Mouse (Mus musculus): ENCODE data around the gene Adamts20. TPM values are rescaled to one million over a fixed set of nuclear protein-coding genes. Genes with fewer than 3 reads are reported as not detected.
A peak's percentile ranks its signal among the peaks of the same experiment; 100 is the strongest.

The Adamts20 gene
- polyA plus RNA-seq, 1 experiment from 2014 or later, result 2.2 TPM

- 70% methylated on average over 7 of the region's 7 CpGs for WGBS
Observed at GRCm38 (mm10) chr15:94477287-94477686, 12.1 kb upstream of the Adamts20 start.

DNA sequence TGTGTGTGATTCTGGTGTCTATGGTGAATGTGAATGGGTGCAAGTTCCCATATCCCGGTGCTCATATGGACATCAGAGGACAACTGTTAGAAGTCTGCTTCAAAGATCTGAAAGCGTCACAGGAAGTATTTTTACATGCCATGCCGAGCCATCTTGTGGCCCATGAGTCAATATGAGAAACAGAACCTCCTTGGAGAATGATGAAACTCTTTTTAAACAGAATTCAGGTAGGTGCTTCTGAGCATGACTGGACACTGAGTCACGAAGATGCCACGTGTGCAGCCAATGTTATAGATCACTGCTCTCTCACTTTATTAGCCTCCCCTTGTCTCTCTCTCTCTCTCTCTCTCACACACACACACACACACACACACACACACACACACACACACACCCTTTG lies 10.8 kb upstream of the Adamts20 start:
- no peak overlapping the region for H3K27ac ChIP-seq
- H3K4me3 ChIP-seq, result no peak overlapping the region
- WGBS, result 70% methylated on average over 5 of the region's 5 CpGs
- H3K9ac ChIP-seq, result no peak overlapping the region
- no peaks in the 10 kb centered on the region for H3K4me1 ChIP-seq
- no peak overlapping the region for H3K4me2 ChIP-seq
- no peak for ATAC-seq (ENCODE audit: borderline replicate concordance, extremely low read depth, low FRiP score, low TSS enrichment)
- no peaks in the 10 kb centered on the region for H3K36me3 ChIP-seq
- H3K9me3 ChIP-seq, result no peaks in the 10 kb centered on the region
- H3K27me3 ChIP-seq, result no peaks in the 10 kb centered on the region

More at GRCm38 (mm10) chr15:94477287-94477686, 12.1 kb upstream of the Adamts20 start:
- ATAC-seq (ENCODE audit: borderline replicate concordance, extremely low read depth, low FRiP score, low TSS enrichment), result no peak
- Histone ChIP-seq H3K4me1 (no peaks in the 10 kb centered on the region), H3K9ac (no peak overlapping the region), H3K27me3 (no peaks in the 10 kb centered on the region), H3K36me3 (no peaks in the 10 kb centered on the region), H3K27ac (no peak overlapping the region), H3K4me3 (no peak overlapping the region), H3K9me3 (no peaks in the 10 kb centered on the region), H3K4me2 (no peak overlapping the region)

DNA sequence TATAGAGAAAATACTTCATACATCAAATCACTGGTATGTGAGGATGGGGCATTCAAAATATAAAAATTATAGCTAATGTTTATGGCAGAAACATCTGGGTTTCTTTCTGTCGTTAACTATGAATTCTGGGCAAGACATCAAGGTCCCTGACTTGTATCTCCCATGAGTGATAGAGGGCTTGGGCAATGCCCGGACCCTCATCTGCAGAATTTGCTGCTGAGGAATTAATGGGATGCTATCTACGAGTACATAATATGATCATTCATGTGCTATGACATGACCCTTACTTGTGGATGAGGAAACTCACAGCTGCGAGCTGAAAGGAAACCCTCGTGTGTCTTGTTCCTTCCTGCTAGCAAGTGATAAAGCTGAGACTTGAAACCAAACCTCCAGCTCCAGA lies 5.1 kb upstream of the Adamts20 start:
- Histone ChIP-seq H3K4me1 (no peaks in the 10 kb centered on the region), H3K4me3 (no peak overlapping the region), H3K27me3 (no peaks in the 10 kb centered on the region), H3K27ac (no peak overlapping the region), H3K36me3 (no peaks in the 10 kb centered on the region), H3K9ac (no peak overlapping the region), H3K9me3 (no peaks in the 10 kb centered on the region), H3K4me2 (no peak overlapping the region)
- ATAC-seq (ENCODE audit: borderline replicate concordance, extremely low read depth, low FRiP score, low TSS enrichment), result peak; percentile 55; the same call in 1 of the 2 replicates
- WGBS, result 36% methylated on average over 5 of the region's 5 CpGs

DNA sequence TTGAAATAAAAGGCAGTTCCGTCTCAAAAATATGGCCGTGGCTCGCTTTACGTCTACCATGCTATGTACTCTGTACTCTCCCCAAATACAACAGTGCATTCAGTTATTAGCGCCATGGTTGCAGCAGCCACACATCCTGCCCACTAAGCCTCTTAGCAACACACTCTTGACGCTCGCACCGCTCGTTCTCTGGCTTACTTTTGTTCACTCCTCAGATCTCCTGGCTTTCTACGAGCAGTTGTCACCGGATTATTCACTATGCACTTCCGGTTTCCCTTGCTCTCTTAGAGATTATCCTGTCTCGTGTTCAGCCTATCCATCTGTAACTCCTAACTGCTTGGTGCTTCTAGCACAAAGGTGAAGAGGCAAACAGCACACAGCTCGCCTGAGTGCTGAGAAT lies 337 bp downstream of the Adamts20 start:
- WGBS, result 60% methylated on average over 14 of the region's 14 CpGs
- Histone ChIP-seq H3K4me3 (no peak overlapping the region), H3K9ac (no peak overlapping the region), H3K36me3 (no peaks in the 10 kb centered on the region), H3K27me3 (no peaks in the 10 kb centered on the region), H3K4me1 (no peaks in the 10 kb centered on the region), H3K27ac (no peak overlapping the region), H3K9me3 (no peaks in the 10 kb centered on the region), H3K4me2 (0 out of 2 replicates have a peak overlapping the region, but pooled peaks have one; percentile 1)
- ATAC-seq (ENCODE audit: borderline replicate concordance, extremely low read depth, low FRiP score, low TSS enrichment), result no peak

GRCm38 (mm10) chr15:94463251-94463650 lies 2.0 kb downstream of the Adamts20 start:
- H3K4me3 ChIP-seq, result no peak overlapping the region
- ATAC-seq (ENCODE audit: borderline replicate concordance, extremely low read depth, low FRiP score, low TSS enrichment), result no peak
- 66% methylated on average over 3 of the region's 3 CpGs for WGBS

DNA sequence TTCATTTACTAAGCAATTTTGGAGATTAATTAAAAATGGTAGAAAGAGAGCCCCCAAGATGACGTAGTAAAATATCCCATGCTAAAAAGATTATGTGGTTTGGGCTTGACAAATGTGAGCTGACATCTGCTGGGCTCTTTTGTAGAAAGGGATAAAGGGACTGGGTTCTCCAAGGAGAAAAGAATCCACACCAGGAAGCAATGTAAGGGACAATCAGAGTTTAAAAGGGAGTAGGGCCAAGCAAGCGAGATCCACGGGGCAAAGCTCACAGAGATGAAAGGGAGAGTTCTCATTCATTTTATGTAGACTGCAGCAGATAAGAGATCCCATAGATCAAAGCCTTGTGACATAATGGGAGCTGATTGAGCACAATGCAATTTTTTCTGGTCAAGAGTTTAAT lies 3.0 kb downstream of the Adamts20 start:
- no peaks in the 10 kb centered on the region for H3K4me1 ChIP-seq
- 30% methylated on average over 3 of the region's 3 CpGs for WGBS
- no peaks in the 10 kb centered on the region for H3K27me3 ChIP-seq
- H3K36me3 ChIP-seq, result no peaks in the 10 kb centered on the region
- no peak overlapping the region for H3K9ac ChIP-seq
- H3K27ac ChIP-seq, result no peak overlapping the region
- H3K4me3 ChIP-seq, result no peak overlapping the region
- H3K9me3 ChIP-seq, result no peaks in the 10 kb centered on the region
- no peak overlapping the region for H3K4me2 ChIP-seq
- ATAC-seq (ENCODE audit: borderline replicate concordance, extremely low read depth, low FRiP score, low TSS enrichment), result no peak

More at GRCm38 (mm10) chr15:94463251-94463650, 2.0 kb downstream of the Adamts20 start:
- Histone ChIP-seq H3K4me1 (no peaks in the 10 kb centered on the region), H3K9ac (no peak overlapping the region), H3K27me3 (no peaks in the 10 kb centered on the region), H3K9me3 (no peaks in the 10 kb centered on the region), H3K27ac (no peak overlapping the region), H3K4me2 (no peak overlapping the region), H3K36me3 (no peaks in the 10 kb centered on the region)

GRCm38 (mm10) chr15:94461166-94461565 lies 4.1 kb downstream of the Adamts20 start:
- Histone ChIP-seq H3K27ac (no peak overlapping the region), H3K27me3 (no peaks in the 10 kb centered on the region), H3K4me3 (no peak overlapping the region), H3K4me2 (no peak overlapping the region), H3K4me1 (no peaks in the 10 kb centered on the region), H3K9me3 (no peaks in the 10 kb centered on the region), H3K36me3 (no peaks in the 10 kb centered on the region), H3K9ac (no peak overlapping the region)
- ATAC-seq (ENCODE audit: borderline replicate concordance, extremely low read depth, low FRiP score, low TSS enrichment), result no peak
- WGBS, result 34% methylated on average over 9 of the region's 9 CpGs

DNA sequence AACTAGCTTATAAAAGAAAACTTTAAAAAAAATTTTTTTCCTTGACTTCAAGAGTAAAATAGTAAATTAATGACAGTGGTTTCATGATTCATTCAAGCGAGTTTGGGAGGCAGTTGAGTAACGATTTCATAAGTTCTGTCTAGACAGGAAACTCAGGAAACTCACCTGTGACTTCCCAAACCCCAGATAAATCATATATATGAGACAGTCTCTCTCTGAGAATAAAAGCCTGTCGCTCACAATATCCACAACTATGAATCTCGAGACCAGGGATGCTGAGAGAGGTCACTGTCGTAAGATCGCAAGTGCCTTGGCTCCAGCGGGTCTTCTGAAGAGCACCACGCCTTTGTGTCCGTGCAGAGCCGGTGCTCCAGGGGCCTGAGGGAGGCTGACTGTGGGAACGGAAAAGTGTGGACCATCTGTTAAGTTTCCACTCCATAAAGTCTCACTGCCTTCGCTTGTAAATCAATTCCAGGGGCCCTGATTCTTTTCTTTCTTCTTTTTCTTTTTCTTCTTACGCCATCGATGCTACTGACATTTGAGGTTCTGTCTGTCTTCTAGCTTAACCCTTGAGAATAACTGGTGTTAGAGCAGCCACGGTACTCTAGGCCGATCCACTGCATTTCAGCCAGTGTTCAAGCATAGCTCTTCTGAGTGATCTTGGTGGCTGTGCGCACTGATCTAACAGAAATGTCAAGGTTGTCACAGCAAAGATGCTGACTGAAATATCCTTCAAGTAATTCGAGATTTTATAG lies 7.4 kb downstream of the Adamts20 start:
- H3K4me1 ChIP-seq, result no peaks in the 10 kb centered on the region
- WGBS, result 73% methylated on average over 18 of the region's 18 CpGs

GRCm38 (mm10) chr15:94452848-94453247 lies 12.4 kb downstream of the Adamts20 start:
- no peaks in the 10 kb centered on the region for H3K36me3 ChIP-seq
- no peaks in the 10 kb centered on the region for H3K4me1 ChIP-seq
- H3K4me2 ChIP-seq, result no peak overlapping the region
- no peaks in the 10 kb centered on the region for H3K9me3 ChIP-seq
- no peak overlapping the region for H3K27ac ChIP-seq
- H3K27me3 ChIP-seq, result no peaks in the 10 kb centered on the region
- H3K9ac ChIP-seq, result no peak overlapping the region
- WGBS, result 61% methylated on average over 5 of the region's 5 CpGs
- no peak overlapping the region for H3K4me3 ChIP-seq
- no peak for ATAC-seq (ENCODE audit: borderline replicate concordance, extremely low read depth, low FRiP score, low TSS enrichment)

More for the DNA sequence above, 7.4 kb downstream of the Adamts20 start:
- H3K27me3 ChIP-seq, result no peaks in the 10 kb centered on the region
- H3K9ac ChIP-seq, result no peak overlapping the region
- no peak overlapping the region for H3K27ac ChIP-seq
- H3K4me2 ChIP-seq, result no peak overlapping the region
- no peak overlapping the region for H3K4me3 ChIP-seq
- H3K36me3 ChIP-seq, result no peaks in the 10 kb centered on the region
- no peak for ATAC-seq (ENCODE audit: borderline replicate concordance, extremely low read depth, low FRiP score, low TSS enrichment)
- H3K9me3 ChIP-seq, result no peaks in the 10 kb centered on the region

- H3K4me3 ChIP-seq, result no peak overlapping the region
- H3K9me3 ChIP-seq, result no peaks in the 10 kb centered on the region
- H3K4me2 ChIP-seq, result no peak overlapping the region
- no peak overlapping the region for H3K9ac ChIP-seq
- H3K27ac ChIP-seq, result no peak overlapping the region
- no peaks in the 10 kb centered on the region for H3K36me3 ChIP-seq
- 84% methylated on average over 8 of the region's 8 CpGs for WGBS
- no peak for ATAC-seq (ENCODE audit: borderline replicate concordance, extremely low read depth, low FRiP score, low TSS enrichment)
- no peaks in the 10 kb centered on the region for H3K27me3 ChIP-seq
- no peaks in the 10 kb centered on the region for H3K4me1 ChIP-seq
Observed at GRCm38 (mm10) chr15:94451600-94451999, 13.6 kb downstream of the Adamts20 start.

GRCm38 (mm10) chr15:94444437-94445136 lies 20.6 kb downstream of the Adamts20 start:
- H3K4me2 ChIP-seq, result no peak overlapping the region
- H3K27me3 ChIP-seq, result no peaks in the 10 kb centered on the region
- H3K4me3 ChIP-seq, result no peak overlapping the region
- H3K36me3 ChIP-seq, result no peaks in the 10 kb centered on the region
- no peak overlapping the region for H3K9ac ChIP-seq
- H3K9me3 ChIP-seq, result no peaks in the 10 kb centered on the region
- peak; percentile 76; the same call in 1 of the 2 replicates for ATAC-seq (ENCODE audit: borderline replicate concordance, extremely low read depth, low FRiP score, low TSS enrichment)
- peak overlapping the region; percentile 80 for H3K27ac ChIP-seq
- 21% methylated on average over 8 of the region's 8 CpGs for WGBS
- H3K4me1 ChIP-seq, result peaks cover 14% of the 10 kb centered on the region

GRCm38 (mm10) chr15:94444043-94444436 lies 21.2 kb downstream of the Adamts20 start:
- H3K9ac ChIP-seq, result no peak overlapping the region
- no peaks in the 10 kb centered on the region for H3K27me3 ChIP-seq
- H3K36me3 ChIP-seq, result no peaks in the 10 kb centered on the region
- H3K4me1 ChIP-seq, result peaks cover 14% of the 10 kb centered on the region
- H3K4me3 ChIP-seq, result no peak overlapping the region
- no peaks in the 10 kb centered on the region for H3K9me3 ChIP-seq
- H3K27ac ChIP-seq, result peak overlapping the region; percentile 59
- peak; percentile 61; the same call in 1 of the 2 replicates for ATAC-seq (ENCODE audit: borderline replicate concordance, extremely low read depth, low FRiP score, low TSS enrichment)
- WGBS, result 53% methylated on average over 11 of the region's 11 CpGs
- no peak overlapping the region for H3K4me2 ChIP-seq
